Mouse (Mus musculus) liver, adult (tissue): ENCODE measurements around the gene Glipr2.

Experiments
- GATA4 ChIP-seq: IDR thresholded peaks from 2 replicates; pipeline ENCODE4 v1.6.1; 2014; ENCODE audit warnings: mild to moderate bottlenecking, low read length; ENCODE audit not compliant: insufficient replicate concordance

The Glipr2 gene

DNA sequence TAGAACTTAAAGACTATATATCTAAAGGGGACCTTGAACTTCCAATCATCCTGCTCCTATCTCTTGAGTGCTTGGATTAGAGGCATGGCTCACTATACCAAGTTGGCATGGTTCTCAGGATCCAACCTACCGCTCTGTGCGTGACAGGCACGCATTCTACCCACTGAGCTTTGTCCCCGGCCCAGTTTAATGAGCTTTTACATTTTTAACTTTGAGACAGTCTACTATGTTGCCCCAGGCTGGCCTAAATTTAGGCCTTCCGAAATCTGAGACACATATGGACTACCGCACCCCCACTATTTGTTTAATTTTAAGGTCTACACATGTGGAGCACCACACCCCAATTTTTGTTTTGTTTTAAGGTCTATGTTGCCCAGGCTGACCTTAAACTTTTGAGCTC lies 23.6 kb downstream of the Glipr2 start:
- TF ChIP-seq GATA4: no peak

DNA sequence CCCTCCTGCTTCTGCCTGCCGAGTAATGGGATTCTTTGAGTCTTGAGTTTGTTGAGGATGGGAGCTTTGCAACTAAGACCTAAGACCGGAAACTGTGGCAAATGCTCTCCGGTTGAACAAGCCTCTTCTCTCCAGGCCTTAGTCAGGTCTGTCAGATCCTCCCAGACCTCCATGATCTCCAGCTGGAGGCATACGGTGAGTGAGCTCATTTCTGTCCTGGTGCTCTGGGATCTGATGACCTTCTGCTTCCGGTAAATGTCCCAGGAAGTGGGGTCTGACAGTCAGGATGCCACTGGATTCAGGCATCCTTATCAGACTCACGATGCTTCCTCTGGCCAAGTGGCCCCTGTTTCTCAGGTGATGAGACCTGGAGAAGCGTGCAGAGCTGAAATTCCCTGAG lies 24.1 kb downstream of the Glipr2 start:
- no peak for TF ChIP-seq GATA4

DNA sequence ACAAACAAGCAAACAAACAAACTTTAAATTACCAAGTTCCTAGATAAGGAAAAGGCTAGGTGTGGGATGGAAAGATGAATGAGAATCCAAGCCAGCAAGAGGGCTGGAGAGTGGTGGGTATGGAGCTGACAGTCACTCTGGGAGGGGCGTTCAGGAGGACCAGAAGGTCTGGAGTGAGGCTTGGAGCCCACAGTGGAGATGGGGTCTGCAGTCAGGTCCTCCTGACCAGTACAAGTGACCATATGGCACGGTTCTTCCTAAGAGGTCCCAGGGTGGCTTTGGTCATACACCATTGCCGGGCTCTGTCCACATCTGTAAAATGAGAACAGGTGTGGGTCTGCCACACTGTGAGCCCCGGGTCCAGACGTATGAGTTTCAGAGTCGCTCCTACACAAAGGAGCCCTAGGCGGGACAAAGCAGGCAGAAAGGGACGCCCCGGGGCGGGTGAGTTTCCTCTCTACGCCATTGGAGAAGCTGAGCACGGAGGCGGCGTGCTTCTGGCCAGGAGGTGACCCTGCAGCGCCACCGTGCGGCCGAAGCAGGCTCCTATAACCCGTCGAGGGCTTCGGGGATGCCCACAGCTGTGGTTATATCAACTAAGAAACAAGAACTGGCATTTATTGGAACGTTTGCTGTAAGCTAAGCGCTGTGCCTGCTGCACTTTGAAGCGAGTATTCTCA lies 25.0 kb downstream of the Glipr2 start:
- TF ChIP-seq GATA4: no peak

DNA sequence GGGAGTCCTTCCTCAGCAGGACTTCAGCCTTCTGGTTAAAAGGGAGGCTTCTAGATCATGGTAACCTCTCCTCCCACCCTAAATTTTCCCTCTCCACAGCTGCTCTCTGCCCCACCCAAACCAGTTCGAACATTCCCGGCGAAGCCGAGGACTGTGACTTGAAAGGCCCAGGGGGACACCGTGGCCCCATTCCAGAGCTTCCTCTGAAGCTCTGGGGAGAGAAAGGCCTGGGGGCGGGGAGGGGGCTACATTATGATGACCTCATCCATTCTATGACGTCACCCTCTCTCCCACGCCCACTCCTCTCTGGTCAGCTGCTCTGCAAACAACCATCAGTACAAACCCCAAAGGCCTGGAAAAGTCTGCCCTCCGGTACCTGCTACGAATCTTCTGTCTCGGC lies 26.0 kb downstream of the Glipr2 start, which contains the start of gene Ccin:
TSS of gene Ccin (plus strand) at position 303 of the 400 bp plus-strand sequence.
- no peak for TF ChIP-seq GATA4

- no peak for TF ChIP-seq GATA4
Measured at GRCm38 (mm10) chr4:43983756-43984155, 26.6 kb downstream of the Glipr2 start.

GRCm38 (mm10) chr4:43984326-43984725 lies 27.1 kb downstream of the Glipr2 start:
- no peak for TF ChIP-seq GATA4

GRCm38 (mm10) chr4:43988976-43989375 lies 31.8 kb downstream of the Glipr2 start:
- no peak for TF ChIP-seq GATA4

GRCm38 (mm10) chr4:43993072-43993471 lies 35.9 kb downstream of the Glipr2 start:
- no peak for TF ChIP-seq GATA4

DNA sequence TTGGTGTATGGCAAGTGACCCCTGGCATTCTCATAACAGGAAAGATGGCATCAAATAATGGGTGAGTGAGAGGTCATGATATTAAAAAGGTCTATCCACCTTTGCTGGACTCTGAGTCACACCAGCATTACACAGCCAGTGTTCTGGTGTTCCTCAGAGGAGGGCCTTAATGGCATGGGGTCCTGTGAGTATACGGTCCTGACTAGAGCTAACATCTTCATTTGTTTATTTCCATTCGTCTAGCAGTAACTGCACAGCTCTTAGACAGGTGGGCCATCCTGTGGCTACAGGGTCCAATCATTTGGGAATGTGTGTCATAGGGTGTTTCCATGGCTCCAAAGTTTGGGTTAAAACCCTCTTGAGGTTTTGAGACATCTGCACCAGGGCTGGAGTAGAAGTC lies 37.1 kb downstream of the Glipr2 start:
- TF ChIP-seq GATA4: no peak

DNA sequence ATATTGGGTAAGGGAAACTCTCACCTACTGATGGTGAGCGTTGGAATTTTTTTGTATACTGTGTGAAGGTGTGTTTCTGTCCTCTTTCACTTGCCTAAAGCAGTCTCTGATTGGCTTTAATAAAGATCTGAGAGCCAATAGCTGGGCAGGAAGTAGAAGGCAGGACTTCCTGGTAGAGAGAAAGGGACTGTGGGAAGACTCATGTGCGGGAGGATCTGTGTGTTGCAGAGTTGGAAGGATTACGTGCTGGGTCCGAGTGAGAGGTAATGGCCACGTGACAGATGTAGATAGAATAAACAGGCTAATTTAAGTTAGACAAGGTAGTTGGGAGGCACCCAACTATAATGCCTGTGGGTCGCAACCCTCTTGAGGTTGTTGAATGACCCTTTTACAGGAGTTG lies 46.4 kb downstream of the Glipr2 start:
- no peak for TF ChIP-seq GATA4

GRCm38 (mm10) chr4:44004126-44004525 lies 46.9 kb downstream of the Glipr2 start, which contains the start of gene Clta:
TSS of gene Clta (plus strand) at chr4:44004452.
- TF ChIP-seq GATA4: peak; percentile 57; the same call in 1 of the 2 replicates

GRCm38 (mm10) chr4:44004623-44005409 lies 47.6 kb downstream of the Glipr2 start:
- TF ChIP-seq GATA4: no peak

DNA sequence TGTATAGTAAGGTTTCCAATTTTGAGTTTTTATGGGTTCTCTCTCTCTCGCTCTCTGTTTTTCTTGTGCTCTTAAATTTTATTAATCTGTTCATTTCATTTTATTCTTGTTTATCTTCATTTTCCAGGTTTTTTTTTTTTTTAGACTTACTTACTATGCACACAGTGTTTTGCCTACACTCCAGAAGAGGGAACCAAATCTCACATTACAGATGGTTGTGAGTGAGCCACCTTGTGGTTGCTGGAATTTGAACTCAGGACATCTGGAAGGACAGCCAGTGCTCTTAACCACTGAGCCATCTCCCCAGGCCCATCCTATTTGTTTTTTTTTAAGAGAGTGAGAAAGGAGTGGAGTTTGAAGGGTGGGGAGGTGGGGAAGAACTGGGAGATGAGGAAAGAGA lies 53.0 kb downstream of the Glipr2 start:
- TF ChIP-seq GATA4: no peak

DNA sequence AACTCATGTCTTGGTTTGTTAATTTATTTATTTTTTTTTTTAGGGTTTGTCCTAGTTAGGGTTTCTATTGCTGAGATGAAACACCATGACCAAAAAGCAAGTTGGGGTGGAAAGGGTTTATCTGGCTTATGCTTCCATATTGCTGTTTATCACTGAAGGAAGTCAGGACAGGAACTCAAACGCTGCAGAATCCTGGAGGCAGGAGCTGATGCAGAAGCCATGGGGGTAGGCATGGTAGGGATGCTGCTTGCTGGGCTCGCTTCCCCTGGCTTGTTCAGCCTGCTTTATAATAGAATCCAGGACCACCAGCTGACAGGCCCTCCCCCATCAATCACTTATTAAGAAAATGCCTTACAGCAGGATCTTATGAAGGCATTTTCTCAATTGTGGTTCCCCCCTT lies 53.7 kb downstream of the Glipr2 start:
- TF ChIP-seq GATA4: no peak

GRCm38 (mm10) chr4:44011799-44012198 lies 54.6 kb downstream of the Glipr2 start:
- no peak for TF ChIP-seq GATA4
